ENCODE assay signal across 20 mouse cellular contexts in genomic region chr12:59139372-59139771, GRCm38 (mm10). TPM values are rescaled to one million over a fixed set of nuclear protein-coding genes. Genes with fewer than 3 reads are reported as not detected.
DNase-seq lines count a peak whose midpoint lies in the region; ATAC-seq and TF ChIP-seq lines count a peak whose summit lies in the region.
"Had no signal": no experiment of that assay in that cellular context is flagged by ENCODE, and none has a peak within 500 bp of the region (broad histone marks: within the 10 kb centered on the region; RNA-seq: fewer than 3 reads in every experiment).

No protein-coding gene starts in this region.

- 75% methylated on average over 2 of the region's 2 CpGs for WGBS in lung, postnatal 0 days
- 90% methylated on average over 2 of the region's 2 CpGs for WGBS in hindbrain, embryonic 12.5 days

- no peak overlapping the region for H3K4me2 ChIP-seq in lung, postnatal 0 days (replicated peaks; ENCODE audit: low read depth, low read length)
- H3K4me2 ChIP-seq in hindbrain, embryonic 12.5 days (replicated peaks): no peak overlapping the region
- H3K4me2 ChIP-seq: neural tube, embryonic 13.5 days had no signal

- no peak for TF ChIP-seq EP300 in lung, postnatal 0 days (IDR thresholded peaks at IDR 0.05)

- peak; percentile 37 for TF ChIP-seq CTCF in lung, postnatal 0 days (IDR thresholded peaks at IDR 0.05)

- H3K36me3 ChIP-seq in lung, postnatal 0 days (ENCODE audit: insufficient read depth, low read length): peaks cover 16% of the 10 kb centered on the region
- peaks cover 6% of the 10 kb centered on the region for H3K36me3 ChIP-seq in splenic B cell, adult 2 months (ENCODE audit: control insufficient read depth, insufficient read depth, low read length, poor library complexity, severe bottlenecking)
- peaks cover 39% of the 10 kb centered on the region for H3K36me3 ChIP-seq in hindbrain, embryonic 12.5 days

- H3K9me3 ChIP-seq in lung, postnatal 0 days (ENCODE audit: low read length): no peaks in the 10 kb centered on the region
- no peaks in the 10 kb centered on the region for H3K9me3 ChIP-seq in hindbrain, embryonic 12.5 days (replicated peaks)
- H3K9me3 ChIP-seq: hindbrain, embryonic 10.5 days; neural tube, embryonic 13.5 days had no signal

- no peaks in the 10 kb centered on the region for H3K4me1 ChIP-seq in lung, postnatal 0 days (ENCODE audit: insufficient read depth, low read depth, low read length)
- H3K4me1 ChIP-seq in hindbrain, embryonic 12.5 days: no peaks in the 10 kb centered on the region
- H3K4me1 ChIP-seq: hindbrain, embryonic 10.5 days; neural tube, embryonic 13.5 days had no signal

- no peak overlapping the region for H3K9ac ChIP-seq in lung, postnatal 0 days (replicated peaks; ENCODE audit: low read depth)
- no peak overlapping the region for H3K9ac ChIP-seq in hindbrain, embryonic 12.5 days
- H3K9ac ChIP-seq: forebrain, postnatal 0 days; neural tube, embryonic 13.5 days had no signal

- no peaks in the 10 kb centered on the region for H3K27me3 ChIP-seq in lung, postnatal 0 days (replicated peaks; ENCODE audit: insufficient read depth, low read length)
- H3K27me3 ChIP-seq in splenic B cell, adult 2 months (ENCODE audit: control insufficient read depth, insufficient read depth, low read length, poor library complexity, severe bottlenecking): no peaks in the 10 kb centered on the region
- H3K27me3 ChIP-seq in hindbrain, embryonic 12.5 days: no peaks in the 10 kb centered on the region
- H3K27me3 ChIP-seq: neural tube, embryonic 13.5 days; Patski had no signal

- no peak for ATAC-seq in lung, postnatal 0 days
- ATAC-seq in erythroblast, adult 5-6 weeks (replicated peaks; ENCODE audit: low FRiP score, poor library complexity, severe bottlenecking): peak; percentile 66
- no peak for ATAC-seq in hindbrain, embryonic 12.5 days (ENCODE audit: low FRiP score)
- ATAC-seq: forebrain, postnatal 0 days; midbrain, embryonic 16.5 days; Patski had no signal

- DNase-seq in adrenal gland, postnatal 14 days: peak; percentile 9
- no peak for DNase-seq in adrenal gland, adult 18-20 months (ENCODE audit: low spot score in 2 of 2)
- DNase-seq in lung, postnatal 0 days (ENCODE audit: low spot score): peak; percentile 26
- no peak for DNase-seq in lung, postnatal 10 days
- DNase-seq in splenic B cell, adult 2 months (ENCODE audit: low read depth, low spot score): peak; percentile 21
- DNase-seq in spleen, postnatal 14 days (ENCODE audit: low spot score in 2 of 2): no peak
- DNase-seq: adrenal gland, postnatal 10 days; B cell, adult 2 months; cerebellum, adult 11 months; forebrain, postnatal 0 days; kidney, adult 18-20 months; layer of hippocampus, adult 9-11 months; left cerebral cortex, postnatal 4 days; thymus, adult 2 months had no signal

- no peak overlapping the region for H3K4me3 ChIP-seq in lung, postnatal 0 days (ENCODE audit: low read depth, low read length)
- no peak overlapping the region for H3K4me3 ChIP-seq in hindbrain, embryonic 12.5 days
- H3K4me3 ChIP-seq: hindbrain, embryonic 10.5 days; neural tube, embryonic 13.5 days had no signal

- H3K27ac ChIP-seq in lung, postnatal 0 days (ENCODE audit: low read length): no peak overlapping the region
- H3K27ac ChIP-seq in hindbrain, embryonic 12.5 days: no peak overlapping the region
- H3K27ac ChIP-seq: hindbrain, embryonic 10.5 days; neural tube, embryonic 13.5 days had no signal

RNA-seq across cellular contexts. Expression of gene Mia2, which starts 43.8 kb away (rescaled TPM):
- 87.4 and 106 TPM in 2 replicates for total RNA-seq in adrenal gland, postnatal 14 days (2021)
- total RNA-seq in adrenal gland, adult 18-20 months (2021): 100 to 1,000 TPM in 1 of 2 experiments, 10 to 100 TPM in 1; 85.7 to 150 TPM
- 78.9 and 79.3 TPM in 2 replicates for polyA plus RNA-seq in lung, postnatal 0 days (2015; fragmentation: Nextera tagmentation; extraction: Ambion mirVana)
- total RNA-seq in erythroblast, adult 5-6 weeks (2015; ENCODE audit: low replicate concordance): 40.5 and 54.1 TPM in 2 replicates
- 66.7 and 125 TPM in 2 replicates for total RNA-seq in erythroblast, adult 5-6 weeks (2017; ENCODE audit: low replicate concordance)
- polyA plus RNA-seq in hindbrain, embryonic 12.5 days (2016; fragmentation: Nextera tagmentation; extraction: Ambion mirVana): 52.0 and 62.5 TPM in 2 replicates

Comparison
In these comparisons a context has a peak if more than half of its experiments do, and no peak if none do; other contexts are left out.
1. DNase-seq: peak in adrenal gland, postnatal 14 days (single experiment), lung, postnatal 0 days (single experiment) and splenic B cell, adult 2 months (single experiment); none in adrenal gland, adult 18-20 months (0 of 2), lung, postnatal 10 days (single experiment) and spleen, postnatal 14 days (0 of 2).